Mouse (Mus musculus) bone marrow macrophage, adult 2 months (primary cell): ENCODE measurements at regions not wholly inside any gene's neighbourhood (a gene's known extent, or its start where the extent isn't known, plus 50 kb on each side); places are given as distances from the start of the nearest gene placed in this dataset.

Experiments
- CTCF ChIP-seq: IDR thresholded peaks from 2 replicates; pipeline ENCODE4 v1.5.1; 2012; ENCODE audit warnings: low read depth, mild to moderate bottlenecking, low read length, moderate library complexity
- POLR2A ChIP-seq: IDR thresholded peaks from 2 replicates; pipeline ENCODE4 v1.6.1; 2012; ENCODE audit warnings: mild to moderate bottlenecking, low read depth, low read length, borderline replicate concordance

DNA sequence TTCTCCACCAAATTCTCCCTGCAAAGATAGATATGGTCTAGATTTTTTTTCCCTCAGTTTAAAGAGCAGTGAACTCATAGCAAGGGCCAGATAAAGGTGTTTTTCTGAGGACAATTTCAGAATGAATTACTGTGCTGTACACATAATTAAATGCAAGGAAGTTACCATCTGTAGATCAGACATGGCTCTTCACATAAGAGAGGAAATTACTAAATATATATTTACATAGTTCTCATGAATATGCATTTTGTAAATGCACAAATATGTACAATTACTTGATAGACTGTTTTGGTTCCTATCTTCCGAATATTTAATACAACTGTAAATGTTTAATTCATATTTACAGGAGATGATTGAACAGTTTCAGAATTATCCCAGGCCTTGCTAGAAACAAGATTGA lies 769.9 kb upstream of the A1bg start:
- TF ChIP-seq POLR2A (no peak), CTCF (no peak)
